Mouse (Mus musculus) spleen, adult 2 months (tissue): ENCODE measurements around the gene Akna. TPM values are rescaled to one million over a fixed set of nuclear protein-coding genes. Genes with fewer than 3 reads are reported as not detected.

ENCODE experiments used
- DNase-seq, 2 experiments: peaks; one replicate each; pipeline versions ENCODE4 v3.0.0 to v3.0.0-alpha.2; 2012 to 2021; ENCODE audit warnings: low spot score in 2 of 2, low read depth in 1 of 2
- H3K27ac ChIP-seq: fragments of 200-500 bp; 2 replicates; pipeline ENCODE4 v1.5.1; 2012; ENCODE audit warnings: low read length, inconsistent platforms; ENCODE audit not compliant: insufficient read depth
- H3K27me3 ChIP-seq: fragments of 200-500 bp; 2 replicates; pipeline ENCODE4 v1.6.1; 2012; ENCODE audit warnings: mild to moderate bottlenecking, moderate library complexity, low read length, inconsistent platforms; ENCODE audit not compliant: control insufficient read depth, insufficient read depth
- H3K36me3 ChIP-seq: fragments of 200-500 bp; 2 replicates; pipeline ENCODE4 v1.6.1; 2012; ENCODE audit warnings: mild to moderate bottlenecking, low read length, inconsistent platforms; ENCODE audit not compliant: control insufficient read depth, insufficient read depth
- H3K4me1 ChIP-seq: fragments of 200-500 bp; 2 replicates; pipeline ENCODE4 v1.6.1; 2011; ENCODE audit warnings: inconsistent platforms; ENCODE audit not compliant: control insufficient read depth, insufficient read depth, insufficient read length
- H3K4me3 ChIP-seq: fragments of 200-500 bp; 2 replicates; pipeline ENCODE4 v1.5.1; 2011; ENCODE audit warnings: mild to moderate bottlenecking, inconsistent platforms; ENCODE audit not compliant: insufficient read depth, insufficient read length; ENCODE audit errors: extremely low read depth
- CTCF ChIP-seq: fragments of 200-500 bp; IDR thresholded peaks from 2 replicates; pipeline ENCODE4 v1.5.1; 2011; ENCODE audit warnings: mild to moderate bottlenecking, inconsistent platforms; ENCODE audit not compliant: insufficient read depth, insufficient read length, insufficient replicate concordance; ENCODE audit errors: extremely low read depth
- POLR2A ChIP-seq: fragments of 200-500 bp; IDR thresholded peaks from 2 replicates; pipeline ENCODE4 v1.6.1; 2011; ENCODE audit warnings: low read depth, low read length, inconsistent platforms
- WGBS: fragments of 180-500 bp; shearing (Covaris S2); methylation state at CpG from one replicate; pipeline ENCODE4 v1.1.7; 2018; 5-methylcytosine and 5-hydroxymethylcytosine counted together
- polyA plus RNA-seq: library from polyadenylated mRNA; depleted of rRNA; stranded (reverse); fragments of >200 nt; gene quantifications from 2 replicates; pipeline ENCODE4 v1.2.3, GENCODE M21; 2012

Gene Akna
- polyA plus RNA-seq, 1 experiment, result 94.1 TPM

- DNase-seq, result no peak
- Histone ChIP-seq H3K27me3 (no peaks in the 10 kb centered on the region), H3K4me1 (peaks cover 2% of the 10 kb centered on the region; the same call in 1 of the 2 replicates), H3K27ac (no peak within 1 kb of the TSS), H3K36me3 (no peaks in the 10 kb centered on the region), H3K4me3 (no peak within 1 kb of the TSS)
- TF ChIP-seq CTCF, result no peak
- no peak for TF ChIP-seq POLR2A
- 42% methylated on average over 4 of the region's 4 CpGs for WGBS
Measured at GRCm38 (mm10) chr4:63355877-63356665, 47.1 kb downstream of the Akna start, which contains the start of gene Orm3. Orm3 (plus strand) TSS chr4:63356162.

GRCm38 (mm10) chr4:63348524-63348923 lies 54.6 kb downstream of the Akna start:
- no peak for TF ChIP-seq CTCF
- Histone ChIP-seq H3K27me3 (no peaks in the 10 kb centered on the region), H3K27ac (no peak overlapping the region), H3K36me3 (no peaks in the 10 kb centered on the region), H3K4me3 (no peak overlapping the region), H3K4me1 (no peaks in the 10 kb centered on the region)
- WGBS, result 79% methylated on average over 6 of the region's 6 CpGs
- no peak for DNase-seq

- Histone ChIP-seq H3K4me3 (no peak overlapping the region), H3K27me3 (no peaks in the 10 kb centered on the region), H3K4me1 (no peaks in the 10 kb centered on the region), H3K27ac (no peak overlapping the region), H3K36me3 (no peaks in the 10 kb centered on the region)
- TF ChIP-seq CTCF (no peak), POLR2A (no peak)
- WGBS, result 86% methylated on average over 4 of the region's 4 CpGs
- no peak for DNase-seq
Measured at GRCm38 (mm10) chr4:63346659-63347058, 56.5 kb downstream of the Akna start.

- Histone ChIP-seq H3K27ac (no peak overlapping the region), H3K4me3 (no peak overlapping the region), H3K27me3 (no peaks in the 10 kb centered on the region), H3K36me3 (no peaks in the 10 kb centered on the region), H3K4me1 (no peaks in the 10 kb centered on the region)
- no peak for DNase-seq
- TF ChIP-seq CTCF (no peak), POLR2A (no peak)
Measured at GRCm38 (mm10) chr4:63345261-63345660, 57.9 kb downstream of the Akna start.

- TF ChIP-seq POLR2A, result no peak
- no peak for TF ChIP-seq CTCF
- H3K36me3 ChIP-seq, result no peaks in the 10 kb centered on the region
- no peaks in the 10 kb centered on the region for H3K4me1 ChIP-seq
- H3K27me3 ChIP-seq, result no peaks in the 10 kb centered on the region
- H3K27ac ChIP-seq, result no peak within 1 kb of the TSS
- 86% methylated on average over 8 of the region's 8 CpGs for WGBS
- H3K4me3 ChIP-seq, result no peak within 1 kb of the TSS
- DNase-seq, result no peak
Measured at GRCm38 (mm10) chr4:63344295-63344694, 58.9 kb downstream of the Akna start, which contains the start of gene Orm1. Orm1 (plus strand) TSS chr4:63344560.

GRCm38 (mm10) chr4:63343608-63344007 lies 59.5 kb downstream of the Akna start:
- no peak for TF ChIP-seq CTCF
- no peak for TF ChIP-seq POLR2A
- H3K4me3 ChIP-seq, result no peak overlapping the region
- no peaks in the 10 kb centered on the region for H3K4me1 ChIP-seq
- no peaks in the 10 kb centered on the region for H3K36me3 ChIP-seq
- DNase-seq, result no peak
- H3K27ac ChIP-seq, result no peak overlapping the region
- H3K27me3 ChIP-seq, result no peaks in the 10 kb centered on the region
- WGBS, result 90% methylated on average over 3 of the region's 3 CpGs

- no peak overlapping the region for H3K27ac ChIP-seq
- TF ChIP-seq POLR2A (no peak), CTCF (no peak)
- no peaks in the 10 kb centered on the region for H3K27me3 ChIP-seq
Measured at GRCm38 (mm10) chr4:63342491-63342890, 60.7 kb downstream of the Akna start.

More at GRCm38 (mm10) chr4:63342491-63342890, 60.7 kb downstream of the Akna start:
- WGBS, result 78% methylated on average over 4 of the region's 4 CpGs
- Histone ChIP-seq H3K36me3 (no peaks in the 10 kb centered on the region), H3K4me1 (no peaks in the 10 kb centered on the region), H3K4me3 (no peak overlapping the region)
- DNase-seq, result no peak
